Mouse (Mus musculus): ENCODE results near the gene Hist1h2ak. TPM values are rescaled to one million over a fixed set of nuclear protein-coding genes. Genes with fewer than 3 reads are reported as not detected.

Gene Hist1h2ak
- polyA plus RNA-seq, 1 experiment from 2014 or later: 3.3 TPM

Small RNAs within 50 kb of the gene (microRNA-seq; reads per million reads assigned to microRNA genes)
- gene Gm44346 (not detected), gene Gm44357 (not detected), gene Gm44367 (not detected), gene Gm44454 (not detected)

Other genes starting within 250 kb of the Hist1h2ak start
- 4.3 and 4.4 TPM in 2 replicates for gene Zkscan8, start 222.7 kb downstream of the Hist1h2ak start, polyA plus RNA-seq (2015; fragmentation: Nextera tagmentation; extraction: Ambion mirVana)
- gene Olfr1366, start 211.0 kb downstream of the Hist1h2ak start, polyA plus RNA-seq (2015; fragmentation: Nextera tagmentation; extraction: Ambion mirVana): 0.11 and 0.13 TPM in 2 replicates
- gene Olfr1535, start 193.9 kb downstream of the Hist1h2ak start, polyA plus RNA-seq (2015; fragmentation: Nextera tagmentation; extraction: Ambion mirVana): 0.05 and 0.09 TPM in 2 replicates
- gene Olfr1364, start 172.1 kb downstream of the Hist1h2ak start, polyA plus RNA-seq (2015; fragmentation: Nextera tagmentation; extraction: Ambion mirVana): not detected in 2 replicates
- gene Olfr1362, start 139.8 kb downstream of the Hist1h2ak start, polyA plus RNA-seq (2015; fragmentation: Nextera tagmentation; extraction: Ambion mirVana): not detected in 2 replicates
- gene Olfr11, start 111.3 kb downstream of the Hist1h2ak start, polyA plus RNA-seq (2015; fragmentation: Nextera tagmentation; extraction: Ambion mirVana): 0.05 TPM in 1 of 2 replicates, not detected in the other
- not detected in 2 replicates for gene Olfr1361, start 90.4 kb downstream of the Hist1h2ak start, polyA plus RNA-seq (2015; fragmentation: Nextera tagmentation; extraction: Ambion mirVana)
- not detected in 2 replicates for gene Olfr1360, start 76.4 kb downstream of the Hist1h2ak start, polyA plus RNA-seq (2015; fragmentation: Nextera tagmentation; extraction: Ambion mirVana)
- not detected in 2 replicates for gene Olfr1359, start 55.7 kb downstream of the Hist1h2ak start, polyA plus RNA-seq (2015; fragmentation: Nextera tagmentation; extraction: Ambion mirVana)
- gene Hist1h2bl, start 37.7 kb downstream of the Hist1h2ak start, polyA plus RNA-seq (2015; fragmentation: Nextera tagmentation; extraction: Ambion mirVana): not detected in 2 replicates
- gene Hist1h2ai, start 37.4 kb downstream of the Hist1h2ak start, polyA plus RNA-seq (2015; fragmentation: Nextera tagmentation; extraction: Ambion mirVana): 5.1 and 6.5 TPM in 2 replicates
- gene Hist1h3h, start 36.2 kb downstream of the Hist1h2ak start, polyA plus RNA-seq (2015; fragmentation: Nextera tagmentation; extraction: Ambion mirVana): 0.98 TPM in 1 of 2 replicates, not detected in the other
- gene Hist1h2bm, start 31.8 kb downstream of the Hist1h2ak start, polyA plus RNA-seq (2015; fragmentation: Nextera tagmentation; extraction: Ambion mirVana): 0.50 and 1.2 TPM in 2 replicates
- 0.35 and 0.55 TPM in 2 replicates for gene Hist1h4j, start 18.8 kb downstream of the Hist1h2ak start, polyA plus RNA-seq (2015; fragmentation: Nextera tagmentation; extraction: Ambion mirVana)
- not detected in 2 replicates for gene Hist1h4k, start 3.3 kb downstream of the Hist1h2ak start, polyA plus RNA-seq (2015; fragmentation: Nextera tagmentation; extraction: Ambion mirVana)
- not detected in 2 replicates for gene Hist1h2bn, start 296 bp upstream of the Hist1h2ak start, polyA plus RNA-seq (2015; fragmentation: Nextera tagmentation; extraction: Ambion mirVana)
- 2.7 and 3.1 TPM in 2 replicates for gene Hist1h1b, start 26.8 kb upstream of the Hist1h2ak start, polyA plus RNA-seq (2015; fragmentation: Nextera tagmentation; extraction: Ambion mirVana)
- gene Hist1h3i, start 29.5 kb upstream of the Hist1h2ak start, polyA plus RNA-seq (2015; fragmentation: Nextera tagmentation; extraction: Ambion mirVana): 19.4 and 19.7 TPM in 2 replicates
- gene Hist1h2an, start 33.4 kb upstream of the Hist1h2ak start, polyA plus RNA-seq (2015; fragmentation: Nextera tagmentation; extraction: Ambion mirVana): 1.2 TPM in 1 of 2 replicates, not detected in the other
- not detected in 2 replicates for gene Hist1h2bp, start 33.6 kb upstream of the Hist1h2ak start, polyA plus RNA-seq (2015; fragmentation: Nextera tagmentation; extraction: Ambion mirVana)
- 4.0 and 4.4 TPM in 2 replicates for gene Hist1h2bq, start 56.4 kb upstream of the Hist1h2ak start, polyA plus RNA-seq (2015; fragmentation: Nextera tagmentation; extraction: Ambion mirVana)
- gene Hist1h2ao, start 56.6 kb upstream of the Hist1h2ak start, polyA plus RNA-seq (2015; fragmentation: Nextera tagmentation; extraction: Ambion mirVana): not detected in 2 replicates
- gene Hist1h4m, start 57.9 kb upstream of the Hist1h2ak start, polyA plus RNA-seq (2015; fragmentation: Nextera tagmentation; extraction: Ambion mirVana): not detected in 2 replicates
- gene Hist1h4n, start 78.4 kb upstream of the Hist1h2ak start, polyA plus RNA-seq (2015; fragmentation: Nextera tagmentation; extraction: Ambion mirVana): 2.9 and 4.2 TPM in 2 replicates
- 530 and 568 TPM in 2 replicates for gene Hist1h2ap, start 79.7 kb upstream of the Hist1h2ak start, polyA plus RNA-seq (2015; fragmentation: Nextera tagmentation; extraction: Ambion mirVana)
- gene Hist1h2br, start 79.9 kb upstream of the Hist1h2ak start, polyA plus RNA-seq (2015; fragmentation: Nextera tagmentation; extraction: Ambion mirVana): 3.8 and 4.2 TPM in 2 replicates
- gene Zfp184, start 191.3 kb upstream of the Hist1h2ak start, polyA plus RNA-seq (2015; fragmentation: Nextera tagmentation; extraction: Ambion mirVana): 10.6 and 12.4 TPM in 2 replicates
- gene Pom121l2, start 227.4 kb upstream of the Hist1h2ak start, polyA plus RNA-seq (2015; fragmentation: Nextera tagmentation; extraction: Ambion mirVana): not detected in 2 replicates

All from hindbrain, embryonic 16.5 days (tissue).